Mouse (Mus musculus) liver, embryonic 14.5 days (tissue): Measurements from ENCODE around the gene Wbp1l. TPM values are rescaled to one million over a fixed set of nuclear protein-coding genes. Genes with fewer than 3 reads are reported as not detected.
A peak's percentile ranks its signal among the peaks of the same experiment; 100 is the strongest.

ENCODE experiments used
- ATAC-seq: fragments of 200-750 bp; cut with Nextera tagmentation; 2 replicates; pipeline ENCODE4 v1.8.0; 2017; ENCODE audit warnings: moderate number of reproducible peaks, mild to moderate bottlenecking, moderate library complexity; ENCODE audit not compliant: insufficient read depth
- DNase-seq, 3 experiments: peaks; one replicate each; pipeline ENCODE4 v3.0.0-alpha.2; 2012 to 2013; ENCODE audit warnings: low read depth in 3 of 3, low spot score in 3 of 3
- H3K27ac ChIP-seq: fragments of 300-500 bp; sonication (generic); 2 replicates; pipeline ENCODE4 v1.5.1; 2014; ENCODE audit warnings: moderate library complexity, mild to moderate bottlenecking, control low read depth, inconsistent platforms
- H3K27me3 ChIP-seq: fragments of 300-500 bp; sonication (generic); 2 replicates; pipeline ENCODE4 v1.6.1; 2014; ENCODE audit warnings: mild to moderate bottlenecking, low read length, moderate library complexity; ENCODE audit not compliant: control insufficient read depth, insufficient read depth
- H3K36me3 ChIP-seq: fragments of 300-500 bp; sonication (generic); replicated peaks from 2 replicates; pipeline ENCODE4 v1.6.1; 2014; ENCODE audit warnings: low read depth; ENCODE audit not compliant: control insufficient read depth, insufficient read depth
- H3K4me1 ChIP-seq, 2 experiments: fragments of 200-500 bp in 1 of 2; fragments of 300-500 bp in 1 of 2; sonication (generic) in 1 of 2; replicated peaks; 2 replicates each; pipeline ENCODE4 v1.6.1; 2012 to 2014; ENCODE audit warnings: antibody characterized with exemption in 1 of 2, inconsistent platforms in 1 of 2, low read length in 1 of 2; ENCODE audit not compliant: control insufficient read depth in 2 of 2, insufficient read depth in 2 of 2
- H3K4me2 ChIP-seq: fragments of 300-500 bp; sonication (generic); 2 replicates; pipeline ENCODE4 v1.6.1; 2014; ENCODE audit warnings: low read depth, mild to moderate bottlenecking, control low read depth, moderate library complexity
- H3K4me3 ChIP-seq, 2 experiments: fragments of 200-500 bp in 1 of 2; fragments of 300-500 bp in 1 of 2; sonication (generic) in 1 of 2; 2 replicates each; pipeline ENCODE4 v1.5.1; 2012 to 2014; ENCODE audit warnings: low read depth in 2 of 2, low read length in 2 of 2, mild to moderate bottlenecking in 2 of 2, control low read depth in 1 of 2, inconsistent platforms in 1 of 2, moderate library complexity in 1 of 2; ENCODE audit not compliant: insufficient read depth in 1 of 2
- H3K9ac ChIP-seq: fragments of 300-500 bp; sonication (generic); replicated peaks from 2 replicates; pipeline ENCODE4 v1.6.1; 2014; ENCODE audit warnings: mild to moderate bottlenecking, control low read depth, moderate library complexity
- H3K9me3 ChIP-seq: fragments of 300-500 bp; sonication (generic); 2 replicates; pipeline ENCODE4 v1.6.1; 2016; ENCODE audit warnings: low read length, mixed read lengths; ENCODE audit not compliant: control insufficient read depth
- CTCF ChIP-seq: IDR thresholded peaks from 2 replicates; pipeline ENCODE4 v1.5.1; 2016; ENCODE audit warnings: antibody characterized with exemption, low read depth, control low read depth
- EP300 ChIP-seq: IDR thresholded peaks from 2 replicates; pipeline ENCODE4 v1.6.1; 2016; ENCODE audit warnings: antibody characterized with exemption, low read depth
- WGBS: fragments of 180-500 bp; shearing (Covaris S2); extraction: QIAGEN DNeasy Blood & Tissue Kit; methylation state at CpG from one replicate; pipeline ENCODE4 v1.1.7; 2014; ENCODE audit not compliant: insufficient replicate concordance; 5-methylcytosine and 5-hydroxymethylcytosine counted together
- polyA plus RNA-seq, 2 experiments: library from polyadenylated mRNA; depleted of rRNA in 1 of 2; stranded (reverse) in 1 of 2; unstranded in 1 of 2; fragments of >200 nt; fragmentation: Nextera tagmentation in 1 of 2; extraction: Ambion mirVana in 1 of 2; gene quantifications; 2 replicates each; pipeline versions ENCODE4 v1.2.1 to v1.2.3; 2012 to 2014

Wbp1l gene
- polyA plus RNA-seq, 2 experiments = 9.8 to 10.6 TPM

DNA sequence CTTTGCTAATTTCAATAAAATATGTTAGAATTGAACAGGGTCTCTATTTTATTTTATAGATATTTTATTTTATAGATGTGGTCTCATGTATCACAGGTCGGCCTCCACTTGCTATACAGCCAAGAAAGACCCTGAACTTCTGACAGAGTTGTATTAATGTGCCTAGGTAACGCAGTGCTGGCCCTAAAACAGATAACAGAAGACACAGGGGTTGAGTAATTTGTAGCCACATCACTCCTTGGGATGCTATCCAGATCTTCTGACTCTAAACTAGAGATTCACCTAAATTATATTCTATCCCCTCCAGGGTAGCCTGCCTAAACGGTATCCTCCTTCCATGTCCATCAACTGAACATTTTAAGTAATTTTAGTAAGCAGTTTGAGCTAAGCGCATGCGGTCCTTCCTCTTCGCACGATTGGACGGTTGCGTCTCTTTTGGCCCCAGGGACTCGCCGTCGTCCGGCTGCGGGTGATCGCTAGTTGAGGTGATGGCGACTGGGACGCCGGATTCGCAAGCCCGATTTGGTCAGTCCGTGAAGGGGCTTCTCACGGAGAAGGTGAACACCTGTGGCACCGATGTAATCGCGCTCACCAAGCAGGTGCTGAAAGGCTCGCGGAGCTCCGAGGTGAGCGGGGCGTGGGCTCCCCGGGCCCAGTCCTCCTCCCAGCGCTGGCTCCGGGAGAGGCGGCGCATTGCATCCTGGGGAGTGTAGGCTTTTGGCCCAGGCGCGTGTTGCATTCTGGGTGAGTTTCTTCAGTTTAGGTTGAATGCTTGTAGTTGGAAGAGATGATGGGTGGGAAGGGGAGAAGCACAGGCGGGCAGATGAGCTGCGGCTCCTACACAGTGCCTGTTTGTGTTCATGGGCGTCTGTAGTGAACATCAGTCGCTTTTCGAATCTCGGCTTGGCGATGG lies 90.8 kb downstream of the Wbp1l start, which contains the start of gene Borcs7:
Gene Borcs7, plus strand, starts transcription at position 447 of the 913 bp plus-strand sequence.
- Histone ChIP-seq H3K9ac (peak within 1 kb of the TSS; percentile 79), H3K27ac (peak within 1 kb of the TSS; percentile 25; the same call in 1 of the 2 replicates), H3K9me3 (no peaks in the 10 kb centered on the region), H3K4me1 (peaks cover 6 to 8% of the 10 kb centered on the region in 2 experiments; a peak in 2 of 4 replicates), H3K4me2 (peak within 1 kb of the TSS; percentile 69), H3K36me3 (no peaks in the 10 kb centered on the region), H3K4me3 (peak within 1 kb of the TSS; percentile 89 to 95), H3K27me3 (no peaks in the 10 kb centered on the region)
- WGBS = 1% methylated on average over 44 of the region's 44 CpGs
- DNase-seq (peak; percentile 67 to 73 (median 73)), ATAC-seq (peak; percentile 93)
- TF ChIP-seq EP300 (no peak), CTCF (no peak)

- no peak for TF ChIP-seq CTCF
- TF ChIP-seq EP300 = no peak
- no peak overlapping the region for H3K27ac ChIP-seq
- WGBS = 65% methylated on average over 11 of the region's 11 CpGs
- no peak for ATAC-seq
- peak overlapping the region; percentile 69 for H3K4me2 ChIP-seq
- DNase-seq = no peak
- H3K36me3 ChIP-seq = no peaks in the 10 kb centered on the region
- H3K4me3 ChIP-seq = peak overlapping the region; percentile 89 to 95
- H3K9ac ChIP-seq = peak overlapping the region; percentile 79
- H3K4me1 ChIP-seq = peaks cover 5 to 6% of the 10 kb centered on the region in 2 experiments; a peak in 2 of 4 replicates
- no peaks in the 10 kb centered on the region for H3K9me3 ChIP-seq
- H3K27me3 ChIP-seq = no peaks in the 10 kb centered on the region
These were observed 91.5 kb downstream of the Wbp1l start for GRCm38 (mm10) chr19:46690387-46690786.

- TF ChIP-seq CTCF (no peak), EP300 (no peak)
- H3K4me2 ChIP-seq = no peak overlapping the region
- WGBS = 41% methylated on average over 2 of the region's 2 CpGs
- H3K4me1 ChIP-seq = peaks cover 5 to 6% of the 10 kb centered on the region in 2 experiments; a peak in 2 of 4 replicates
- no peak overlapping the region for H3K27ac ChIP-seq
- ATAC-seq (no peak), DNase-seq (no peak)
- no peaks in the 10 kb centered on the region for H3K9me3 ChIP-seq
- no peak overlapping the region for H3K4me3 ChIP-seq
- no peak overlapping the region for H3K9ac ChIP-seq
- no peaks in the 10 kb centered on the region for H3K27me3 ChIP-seq
- H3K36me3 ChIP-seq = no peaks in the 10 kb centered on the region
These were observed 92.2 kb downstream of the Wbp1l start for GRCm38 (mm10) chr19:46691078-46691477.

- H3K27ac ChIP-seq = no peak overlapping the region
- no peaks in the 10 kb centered on the region for H3K27me3 ChIP-seq
- no peak overlapping the region for H3K4me3 ChIP-seq
- H3K4me2 ChIP-seq = no peak overlapping the region
- peaks cover 5 to 6% of the 10 kb centered on the region in 2 experiments; a peak in 2 of 4 replicates for H3K4me1 ChIP-seq
- no peak for DNase-seq
- TF ChIP-seq EP300 = no peak
- no peak for TF ChIP-seq CTCF
- no peak for ATAC-seq
- 71% methylated on average over 4 of the region's 4 CpGs for WGBS
- H3K9me3 ChIP-seq = no peaks in the 10 kb centered on the region
- no peak overlapping the region for H3K9ac ChIP-seq
- no peaks in the 10 kb centered on the region for H3K36me3 ChIP-seq
These were observed 94.3 kb downstream of the Wbp1l start for GRCm38 (mm10) chr19:46693146-46693545.

GRCm38 (mm10) chr19:46696482-46696881 lies 97.6 kb downstream of the Wbp1l start:
- no peaks in the 10 kb centered on the region for H3K9me3 ChIP-seq
- no peak overlapping the region for H3K4me2 ChIP-seq
- DNase-seq = no peak
- H3K9ac ChIP-seq = no peak overlapping the region
- no peak overlapping the region for H3K4me3 ChIP-seq
- no peak for ATAC-seq
- no peak for TF ChIP-seq EP300
- no peak for TF ChIP-seq CTCF
- no peaks in the 10 kb centered on the region for H3K27me3 ChIP-seq
- no peaks in the 10 kb centered on the region for H3K4me1 ChIP-seq
- H3K36me3 ChIP-seq = no peaks in the 10 kb centered on the region
- WGBS = 79% methylated on average over 8 of the region's 8 CpGs
- no peak overlapping the region for H3K27ac ChIP-seq
